Mouse (Mus musculus) heart, postnatal 0 days (tissue): ENCODE results near the gene Ssr2.

ENCODE experiments used
- CTCF ChIP-seq: IDR thresholded peaks from 2 replicates; pipeline ENCODE4 v1.5.1; 2016; ENCODE audit warnings: antibody characterized with exemption, control low read depth, low read depth
- EP300 ChIP-seq: IDR thresholded peaks from 2 replicates; pipeline ENCODE4 v1.6.1; 2016; ENCODE audit warnings: antibody characterized with exemption, low read depth

DNA sequence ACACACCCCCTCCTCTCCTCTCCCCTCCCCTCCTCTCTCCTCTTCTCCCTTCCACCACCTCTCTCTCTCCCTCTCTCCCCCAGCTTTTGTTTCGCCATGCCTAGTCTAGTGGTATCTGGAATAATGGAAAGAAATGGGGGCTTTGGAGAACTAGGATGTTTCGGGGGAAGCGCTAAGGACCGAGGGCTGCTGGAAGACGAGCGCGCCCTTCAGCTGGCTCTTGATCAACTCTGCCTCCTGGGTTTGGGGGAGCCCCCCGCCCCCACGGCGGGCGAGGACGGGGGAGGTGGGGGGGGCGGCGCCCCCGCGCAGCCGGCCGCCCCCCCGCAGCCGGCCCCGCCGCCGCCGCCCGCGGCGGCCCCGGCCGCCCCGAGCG is 43.4 kb upstream of the Ssr2 start, which contains the start of gene Mex3a:
- TF ChIP-seq CTCF (no peak), EP300 (no peak)
